Mouse (Mus musculus) small intestine, adult 2 months (tissue): Measurements from ENCODE around the gene Slc45a3.

ENCODE experiments used
- CTCF ChIP-seq: fragments of 200-500 bp; IDR thresholded peaks from 2 replicates; pipeline ENCODE4 v1.5.1; 2012; ENCODE audit warnings: low read depth, mild to moderate bottlenecking, control low read depth, inconsistent platforms, low read length, moderate library complexity, mixed read lengths; ENCODE audit not compliant: insufficient replicate concordance, insufficient read length; ENCODE audit errors: extremely low read depth
- POLR2A ChIP-seq: fragments of 200-500 bp; IDR thresholded peaks from 2 replicates; pipeline ENCODE4 v1.6.1; 2012; ENCODE audit warnings: low read depth, mild to moderate bottlenecking, control low read depth, inconsistent platforms, low read length, moderate library complexity

GRCm38 (mm10) chr1:131987432-131987831 lies 24.7 kb downstream of the Slc45a3 start:
- TF ChIP-seq POLR2A (no peak), CTCF (no peak)
